Mouse (Mus musculus): ENCODE measurements around the gene Gsto1. TPM values are rescaled to one million over a fixed set of nuclear protein-coding genes. Genes with fewer than 3 reads are reported as not detected.
A peak's percentile ranks its signal among the peaks of the same experiment; 100 is the strongest.

Gene Gsto1
- polyA plus RNA-seq, 2 experiments = 57.2 to 98.9 TPM

DNA sequence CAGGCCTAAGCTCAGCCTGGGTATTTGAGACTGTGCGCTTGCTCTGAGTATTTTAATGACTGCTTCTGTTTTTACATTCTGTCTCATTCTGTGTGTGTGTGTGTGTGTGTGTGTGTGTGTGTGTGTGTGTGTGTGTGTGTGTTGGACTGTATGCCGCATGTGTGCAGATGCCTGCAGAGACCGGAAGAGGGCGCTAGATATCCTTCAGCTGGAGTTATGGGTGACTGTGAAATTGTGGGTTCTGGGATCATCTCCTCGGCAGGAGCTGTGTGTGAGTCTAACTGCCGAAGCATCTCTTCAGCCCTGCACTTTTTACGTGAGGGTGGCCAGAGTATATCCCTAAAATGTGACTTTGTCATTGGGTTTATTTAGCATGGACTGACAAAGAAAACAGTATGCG, 23.7 kb upstream of the Gsto1 start:
- no peak for DNase-seq (ENCODE audit: low read depth in 3 of 3, low spot score in 3 of 3)
- ATAC-seq (ENCODE audit: insufficient read depth) = no peak
- no peak overlapping the region for H3K4me2 ChIP-seq (ENCODE audit: low read depth)
- 80% methylated on average over 8 of the region's 8 CpGs for WGBS (ENCODE audit: insufficient replicate concordance)
- no peak for TF ChIP-seq CTCF (IDR thresholded peaks at IDR 0.05; ENCODE audit: low read depth)
- no peak for TF ChIP-seq EP300 (IDR thresholded peaks at IDR 0.05; ENCODE audit: low read depth)
- H3K4me1 ChIP-seq (replicated peaks; ENCODE audit: control insufficient read depth in 2 of 2, insufficient read depth in 2 of 2, low read length in 1 of 2) = peaks cover 0 to 4% of the 10 kb centered on the region in 2 experiments; a peak in 1 of 4 replicates
- H3K9me3 ChIP-seq (ENCODE audit: control insufficient read depth, low read length) = no peaks in the 10 kb centered on the region
- H3K27ac ChIP-seq = no peak overlapping the region
- no peaks in the 10 kb centered on the region for H3K36me3 ChIP-seq (replicated peaks; ENCODE audit: control insufficient read depth, insufficient read depth, low read depth)
- no peak overlapping the region for H3K9ac ChIP-seq (replicated peaks)
- no peak overlapping the region for H3K4me3 ChIP-seq (ENCODE audit: insufficient read depth in 1 of 2, low read depth in 2 of 2, low read length in 2 of 2)
- no peaks in the 10 kb centered on the region; the same call in 1 of the 2 replicates for H3K27me3 ChIP-seq (ENCODE audit: control insufficient read depth, insufficient read depth, low read length)

DNA sequence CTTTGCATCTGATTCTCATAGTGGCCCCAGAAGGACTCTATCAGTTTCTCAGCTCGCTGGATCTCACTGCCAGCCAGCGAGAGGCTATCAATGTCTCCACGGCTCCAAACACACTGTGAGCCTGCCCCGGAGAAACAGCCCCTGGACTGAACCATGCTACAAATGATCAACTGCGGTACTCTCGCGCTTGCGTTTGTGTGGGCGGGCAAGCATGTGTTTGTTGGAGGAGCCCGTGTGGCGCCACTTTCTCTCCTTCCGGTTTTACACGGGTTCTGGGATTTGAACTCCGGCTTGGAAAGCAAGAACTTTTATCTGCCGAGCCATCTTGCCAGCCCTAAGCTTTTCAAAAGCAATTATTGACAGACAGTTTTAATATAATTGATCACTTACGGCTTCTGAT, 22.5 kb upstream of the Gsto1 start:
- Histone ChIP-seq H3K4me3 (ENCODE audit: insufficient read depth in 1 of 2, low read depth in 2 of 2, low read length in 2 of 2) (no peak overlapping the region), H3K4me2 (ENCODE audit: low read depth) (no peak overlapping the region), H3K9me3 (ENCODE audit: control insufficient read depth, low read length) (no peaks in the 10 kb centered on the region), H3K9ac (replicated peaks) (no peak overlapping the region), H3K27ac (no peak overlapping the region), H3K27me3 (ENCODE audit: control insufficient read depth, insufficient read depth, low read length) (peaks cover 7% of the 10 kb centered on the region), H3K4me1 (replicated peaks; ENCODE audit: control insufficient read depth in 2 of 2, insufficient read depth in 2 of 2, low read length in 1 of 2) (peaks cover 0 to 4% of the 10 kb centered on the region in 2 experiments; a peak in 1 of 4 replicates), H3K36me3 (replicated peaks; ENCODE audit: control insufficient read depth, insufficient read depth, low read depth) (no peaks in the 10 kb centered on the region)
- ATAC-seq (ENCODE audit: insufficient read depth) (no peak), DNase-seq (ENCODE audit: low read depth in 3 of 3, low spot score in 3 of 3) (no peak)
- WGBS (ENCODE audit: insufficient replicate concordance) = 67% methylated on average over 16 of the region's 16 CpGs
- TF ChIP-seq EP300 (IDR thresholded peaks at IDR 0.05; ENCODE audit: low read depth) (no peak), CTCF (IDR thresholded peaks at IDR 0.05; ENCODE audit: low read depth) (no peak)

DNA sequence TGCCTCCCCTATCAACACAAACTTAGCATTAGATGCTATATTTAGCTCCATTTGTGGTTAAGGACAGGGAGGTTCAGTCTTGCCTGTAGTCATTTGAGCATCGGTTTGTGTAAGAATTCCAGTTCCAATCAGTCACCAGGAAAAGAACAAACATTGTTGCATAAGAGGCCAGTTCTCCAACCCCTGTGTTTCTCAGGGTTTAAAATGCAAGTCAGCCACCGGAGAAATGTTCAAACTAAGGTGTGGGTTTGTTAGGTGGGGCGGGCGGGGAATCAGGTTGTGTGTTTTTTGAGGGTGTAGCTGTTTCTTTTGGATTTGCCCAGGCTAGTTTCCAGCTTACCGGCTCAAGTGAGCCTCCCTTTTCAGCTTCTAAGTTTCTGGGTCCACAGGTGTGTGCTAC, 20.2 kb upstream of the Gsto1 start:
- Histone ChIP-seq H3K4me1 (replicated peaks; ENCODE audit: control insufficient read depth in 2 of 2, insufficient read depth in 2 of 2, low read length in 1 of 2) (peaks cover 0 to 7% of the 10 kb centered on the region in 2 experiments; a peak in 2 of 4 replicates), H3K9ac (replicated peaks) (no peak overlapping the region), H3K27ac (no peak overlapping the region), H3K27me3 (ENCODE audit: control insufficient read depth, insufficient read depth, low read length) (peaks cover 11% of the 10 kb centered on the region), H3K4me2 (ENCODE audit: low read depth) (no peak overlapping the region), H3K36me3 (replicated peaks; ENCODE audit: control insufficient read depth, insufficient read depth, low read depth) (no peaks in the 10 kb centered on the region), H3K4me3 (ENCODE audit: insufficient read depth in 1 of 2, low read depth in 2 of 2, low read length in 2 of 2) (no peak overlapping the region), H3K9me3 (ENCODE audit: control insufficient read depth, low read length) (no peaks in the 10 kb centered on the region)
- ATAC-seq (ENCODE audit: insufficient read depth) (no peak), DNase-seq (ENCODE audit: low read depth in 3 of 3, low spot score in 3 of 3) (no peak)
- TF ChIP-seq EP300 (IDR thresholded peaks at IDR 0.05; ENCODE audit: low read depth) = no peak
- TF ChIP-seq CTCF (IDR thresholded peaks at IDR 0.05; ENCODE audit: low read depth) = no peak
- 65% methylated on average over 5 of the region's 5 CpGs for WGBS (ENCODE audit: insufficient replicate concordance)

DNA sequence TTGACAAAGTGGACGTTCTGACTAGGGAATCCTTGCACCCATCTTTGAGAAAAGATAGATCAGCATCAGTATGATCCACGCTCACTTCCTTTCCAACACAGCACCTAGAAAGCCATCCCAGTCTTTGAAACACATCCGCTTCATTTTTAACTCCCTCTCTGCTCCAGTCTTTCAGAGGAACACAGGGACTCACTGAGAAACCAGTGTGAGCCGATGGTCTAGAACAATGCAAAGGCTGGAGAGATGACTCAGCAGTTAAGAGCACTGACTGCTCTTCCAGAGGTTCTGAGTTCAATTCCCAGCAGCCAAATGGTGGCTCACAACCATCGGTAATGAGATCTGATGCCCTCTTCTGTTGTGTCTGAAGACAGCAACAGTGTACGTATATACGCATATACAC, 19.0 kb upstream of the Gsto1 start:
- 64% methylated on average over 7 of the region's 7 CpGs for WGBS (ENCODE audit: insufficient replicate concordance)
- Histone ChIP-seq H3K27me3 (ENCODE audit: control insufficient read depth, insufficient read depth, low read length) (peaks cover 11% of the 10 kb centered on the region), H3K9me3 (ENCODE audit: control insufficient read depth, low read length) (no peaks in the 10 kb centered on the region), H3K4me2 (ENCODE audit: low read depth) (no peak overlapping the region), H3K4me1 (replicated peaks; ENCODE audit: control insufficient read depth in 2 of 2, insufficient read depth in 2 of 2, low read length in 1 of 2) (peaks cover 0 to 7% of the 10 kb centered on the region in 2 experiments; a peak in 2 of 4 replicates), H3K27ac (no peak overlapping the region), H3K36me3 (replicated peaks; ENCODE audit: control insufficient read depth, insufficient read depth, low read depth) (no peaks in the 10 kb centered on the region), H3K9ac (replicated peaks) (no peak overlapping the region), H3K4me3 (ENCODE audit: insufficient read depth in 1 of 2, low read depth in 2 of 2, low read length in 2 of 2) (no peak overlapping the region)
- DNase-seq (ENCODE audit: low read depth in 3 of 3, low spot score in 3 of 3) (no peak), ATAC-seq (ENCODE audit: insufficient read depth) (no peak)
- no peak for TF ChIP-seq EP300 (IDR thresholded peaks at IDR 0.05; ENCODE audit: low read depth)
- no peak for TF ChIP-seq CTCF (IDR thresholded peaks at IDR 0.05; ENCODE audit: low read depth)

DNA sequence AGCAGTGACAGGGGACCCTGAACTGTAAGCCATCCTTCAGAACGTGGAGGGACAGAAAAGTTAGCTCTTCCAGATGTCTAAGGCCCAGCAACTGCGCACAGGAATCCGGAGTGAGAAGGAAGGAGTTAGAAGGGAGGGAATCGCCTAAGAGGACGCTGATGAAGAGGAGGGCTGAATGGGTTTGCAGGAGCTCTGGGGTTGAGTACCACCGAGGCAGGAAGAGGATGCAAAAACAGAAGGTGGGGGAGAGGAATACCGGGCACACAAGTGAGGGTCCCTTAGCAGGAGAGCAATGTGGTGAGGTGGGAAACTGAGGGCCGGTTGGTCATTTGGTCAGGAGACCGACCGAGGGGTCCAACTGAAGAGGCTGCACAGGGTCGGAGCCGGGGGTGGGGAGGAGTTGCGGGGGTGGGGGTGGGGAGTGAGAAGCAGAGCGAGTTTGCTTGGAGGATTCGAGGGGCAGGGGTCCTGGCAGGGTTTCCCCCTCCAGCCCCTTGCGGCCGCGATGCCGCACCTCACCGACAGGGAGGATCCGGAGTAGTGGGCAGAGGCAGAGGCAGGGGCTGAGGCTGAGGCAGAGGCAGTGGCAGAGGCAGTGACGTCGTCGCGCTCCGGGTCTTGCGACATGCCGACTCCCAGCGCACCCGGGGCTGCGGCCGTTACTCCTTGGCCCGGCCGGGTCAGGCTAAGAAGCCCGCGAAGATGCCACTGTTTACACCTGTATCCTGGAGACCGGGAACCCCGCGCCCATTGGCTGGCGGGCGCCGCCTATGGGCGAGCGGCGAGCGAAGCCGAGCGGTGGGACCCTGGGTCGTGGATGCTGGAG, 17.9 kb upstream of the Gsto1 start:
- Histone ChIP-seq H3K27me3 (ENCODE audit: control insufficient read depth, insufficient read depth, low read length) (peaks cover 11% of the 10 kb centered on the region), H3K27ac (no peak overlapping the region), H3K9ac (replicated peaks) (no peak overlapping the region), H3K9me3 (ENCODE audit: control insufficient read depth, low read length) (no peaks in the 10 kb centered on the region), H3K4me1 (replicated peaks; ENCODE audit: control insufficient read depth in 2 of 2, insufficient read depth in 2 of 2, low read length in 1 of 2) (peaks cover 0 to 7% of the 10 kb centered on the region in 2 experiments; a peak in 2 of 4 replicates), H3K4me3 (ENCODE audit: insufficient read depth in 1 of 2, low read depth in 2 of 2, low read length in 2 of 2) (peak overlapping the region; percentile 20 to 40), H3K36me3 (replicated peaks; ENCODE audit: control insufficient read depth, insufficient read depth, low read depth) (no peaks in the 10 kb centered on the region), H3K4me2 (ENCODE audit: low read depth) (peak overlapping the region; percentile 55)
- peak in 2 of 3 experiments; percentile 19 to 20 for DNase-seq (ENCODE audit: low read depth in 3 of 3, low spot score in 3 of 3)
- 3% methylated on average over 49 of the region's 49 CpGs for WGBS (ENCODE audit: insufficient replicate concordance)
- peak; percentile 60; the same call in 1 of the 2 replicates for ATAC-seq (ENCODE audit: insufficient read depth)
- TF ChIP-seq CTCF (IDR thresholded peaks at IDR 0.05; ENCODE audit: low read depth) (peak; percentile 43), EP300 (IDR thresholded peaks at IDR 0.05; ENCODE audit: low read depth) (no peak)
